Comparison of ENCODE assay signal across 22 mouse cellular contexts in genomic region chr6:97814191-97814590, GRCm38 (mm10). TPM values are rescaled to one million over a fixed set of nuclear protein-coding genes. Genes with fewer than 3 reads are reported as not detected.
DNase-seq lines count a peak whose midpoint lies in the region; ATAC-seq and TF ChIP-seq lines count a peak whose summit lies in the region.
"Had no signal": no experiment of that assay in that cellular context is flagged by ENCODE, and none has a peak within 500 bp of the region (broad histone marks: within the 10 kb centered on the region; RNA-seq: fewer than 3 reads in every experiment).

No protein-coding gene starts in this region.

- no peak for TF ChIP-seq CTCF in small intestine, adult 2 months (IDR thresholded peaks at IDR 0.05; ENCODE audit: extremely low read depth, insufficient read length, insufficient replicate concordance, low read depth, low read length)

- no peak for TF ChIP-seq POLR2A in small intestine, adult 2 months (IDR thresholded peaks at IDR 0.05; ENCODE audit: low read depth, low read length)

- no peak overlapping the region for H3K9ac ChIP-seq in heart, embryonic 11.5 days (ENCODE audit: low read depth, low read length)
- H3K9ac ChIP-seq: embryonic facial prominence, embryonic 13.5 days; forebrain, embryonic 12.5 days; heart, embryonic 12.5 days; hindbrain, embryonic 12.5 days had no signal

- H3K4me3 ChIP-seq in heart, embryonic 11.5 days (ENCODE audit: low read depth, low read length), result no peak overlapping the region
- no peak overlapping the region for H3K4me3 ChIP-seq in brown adipose tissue, adult 24 weeks (ENCODE audit: insufficient read depth, low read depth, low read length)
- H3K4me3 ChIP-seq in macrophage (ENCODE audit: inconsistent target), result no peak overlapping the region
- no peak overlapping the region for H3K4me3 ChIP-seq in small intestine, adult 2 months (ENCODE audit: low read depth, low read length)
- H3K4me3 ChIP-seq: embryonic facial prominence, embryonic 13.5 days; forebrain, embryonic 12.5 days; heart, embryonic 12.5 days; hindbrain, embryonic 12.5 days had no signal

- H3K4me2 ChIP-seq in heart, embryonic 11.5 days, result no peak overlapping the region
- H3K4me2 ChIP-seq: embryonic facial prominence, embryonic 13.5 days; forebrain, embryonic 12.5 days; heart, embryonic 12.5 days; hindbrain, embryonic 12.5 days had no signal

- H3K79me2 ChIP-seq in macrophage (ENCODE audit: inconsistent target), result peaks cover 81% of the 10 kb centered on the region

- DNase-seq in heart, adult 8-10 months (ENCODE audit: low spot score), result no peak
- DNase-seq in adrenal gland, adult (ENCODE audit: inconsistent age in 2 of 2, low spot score in 1 of 2), result no peak
- no peak for DNase-seq in left cerebral cortex, adult 8-10 months (ENCODE audit: low spot score in 2 of 2)
- DNase-seq: adrenal gland, adult 8-10 months; adrenal gland, postnatal 36 days; cerebellum, adult 11-12 months; cerebellum, adult 9-10 months; cerebellum, postnatal 25 days; gastrocnemius, postnatal 25 days; heart, adult 18-20 months; heart, postnatal 36 days had no signal

- no peaks in the 10 kb centered on the region for H3K9me3 ChIP-seq in heart, embryonic 11.5 days (replicated peaks; ENCODE audit: control insufficient read depth, low read length)
- H3K9me3 ChIP-seq: embryonic facial prominence, embryonic 13.5 days; forebrain, embryonic 12.5 days; heart, embryonic 12.5 days; hindbrain, embryonic 12.5 days had no signal

- H3K36me3 ChIP-seq in heart, embryonic 11.5 days (ENCODE audit: control insufficient read depth, insufficient read depth, low read length), result no peaks in the 10 kb centered on the region
- H3K36me3 ChIP-seq in macrophage (ENCODE audit: inconsistent target), result no peaks in the 10 kb centered on the region
- H3K36me3 ChIP-seq in small intestine, adult 2 months (ENCODE audit: control insufficient read depth, insufficient read depth, low read length), result no peaks in the 10 kb centered on the region
- H3K36me3 ChIP-seq: embryonic facial prominence, embryonic 13.5 days; forebrain, embryonic 12.5 days; heart, embryonic 12.5 days; hindbrain, embryonic 12.5 days had no signal

- 16% methylated on average over 4 of the region's 4 CpGs for WGBS in heart, embryonic 11.5 days (ENCODE audit: insufficient replicate concordance)
- WGBS in macrophage (ENCODE audit: missing documents), result 8% methylated on average over 4 of the region's 4 CpGs
- 56% methylated on average over 4 of the region's 4 CpGs for WGBS in small intestine, adult 2 months

- peaks cover 17% of the 10 kb centered on the region for H3K4me1 ChIP-seq in heart, embryonic 11.5 days (ENCODE audit: control insufficient read depth, insufficient read depth, low read length)
- peaks cover 3% of the 10 kb centered on the region; the same call in 1 of the 2 replicates for H3K4me1 ChIP-seq in brown adipose tissue, adult 24 weeks (ENCODE audit: control insufficient read depth, insufficient read depth, insufficient read length, low read length)
- H3K4me1 ChIP-seq in small intestine, adult 2 months (ENCODE audit: control insufficient read depth, insufficient read depth, insufficient read length, low read length), result no peaks in the 10 kb centered on the region
- H3K4me1 ChIP-seq: forebrain, embryonic 12.5 days; hindbrain, embryonic 12.5 days had no signal

- H3K27ac ChIP-seq in heart, embryonic 11.5 days (ENCODE audit: low read depth, low read length), result 0 out of 2 replicates have a peak overlapping the region, but pooled peaks have one; percentile 10
- peak overlapping the region; percentile 52; the same call in 1 of the 2 replicates for H3K27ac ChIP-seq in brown adipose tissue, adult 24 weeks (replicated peaks; ENCODE audit: low read depth, low read length)
- H3K27ac ChIP-seq in macrophage, result peak overlapping the region; percentile 94
- H3K27ac ChIP-seq in small intestine, adult 2 months (ENCODE audit: insufficient read depth, low read depth, low read length), result 0 out of 2 replicates have a peak overlapping the region, but pooled peaks have one; percentile 46
- H3K27ac ChIP-seq: embryonic facial prominence, embryonic 13.5 days; forebrain, embryonic 12.5 days; hindbrain, embryonic 12.5 days; hindbrain, postnatal 0 days had no signal

- no peaks in the 10 kb centered on the region for H3K27me3 ChIP-seq in heart, embryonic 11.5 days (ENCODE audit: control insufficient read depth, insufficient read depth, low read length)
- H3K27me3 ChIP-seq in small intestine, adult 2 months (ENCODE audit: control insufficient read depth, insufficient read depth, low read length), result no peaks in the 10 kb centered on the region
- H3K27me3 ChIP-seq: CH12.LX; embryonic facial prominence, embryonic 13.5 days; heart, embryonic 12.5 days; hindbrain, embryonic 12.5 days had no signal

- ATAC-seq in heart, embryonic 11.5 days (replicated peaks; ENCODE audit: insufficient number of reproducible peaks, low FRiP score, low TSS enrichment), result no peak
- ATAC-seq: forebrain, embryonic 16.5 days; hindbrain, postnatal 0 days had no signal

RNA-seq across cellular contexts. Expression of gene Mitf, which starts 7.3 kb away (rescaled TPM):
- polyA plus RNA-seq in heart, embryonic 11.5 days (2014; fragmentation: Nextera tagmentation; extraction: Ambion mirVana), result 18.9 and 24.4 TPM in 2 replicates
- 10 to 100 TPM; 55.0 to 63.7 (median 55.7) TPM for total RNA-seq in heart, adult 8-10 months (2022)
- polyA plus RNA-seq in brown adipose tissue, adult 24 weeks (2012; ENCODE audit: insufficient read depth, insufficient read length, missing spikeins), result 2.9 and 3.0 TPM in 2 replicates
- 100 to 1,000 TPM; 105 to 325 (median 155) TPM for total RNA-seq in macrophage (2018; cell fraction: chromatin; rRNA removed)
- total RNA-seq in macrophage (2018; cell fraction: cytosol; rRNA removed), result 10 to 100 TPM; 37.1 to 78.3 (median 50.7) TPM
- total RNA-seq in macrophage (2018; cell fraction: nucleus; rRNA removed), result 100 to 1,000 TPM in 25 of 26 experiments, 10 to 100 TPM in 1; 95.4 to 382 (median 112) TPM
- 26.4 to 41.8 TPM (median 32.8 TPM) in 3 replicates for polyA plus RNA-seq in macrophage (2018)
- polyA plus RNA-seq in small intestine, adult 2 months (2012; rRNA removed), result 0.63 and 0.89 TPM in 2 replicates
- 1 to 10 TPM; 7.4 to 9.2 (median 8.5) TPM for total RNA-seq in left cerebral cortex, adult 8-10 months (2022)

Comparison
In these comparisons a context has a peak if more than half of its experiments do, and no peak if none do; other contexts are left out.
1. H3K27ac ChIP-seq: peak in every context shown above with its lines; median percentile 94 in macrophage; 52 in brown adipose tissue, adult 24 weeks; 46 in small intestine, adult 2 months; 10 in heart, embryonic 11.5 days.